Mouse (Mus musculus) forebrain, embryonic 12.5 days (tissue): ENCODE data around the gene Adamtsl1. TPM values are rescaled to one million over a fixed set of nuclear protein-coding genes. Genes with fewer than 3 reads are reported as not detected.

ENCODE experiments used
- ATAC-seq: fragments of 200-750 bp; cut with Nextera tagmentation; 2 replicates; pipeline ENCODE4 v1.8.0; 2017; ENCODE audit warnings: moderate TSS enrichment; ENCODE audit not compliant: low FRiP score
- H3K27ac ChIP-seq: fragments of 300-500 bp; sonication (generic); 2 replicates; pipeline ENCODE4 v1.5.1; 2016; ENCODE audit warnings: mild to moderate bottlenecking
- H3K27me3 ChIP-seq: fragments of 300-500 bp; sonication (generic); 2 replicates; pipeline ENCODE4 v1.6.1; 2016; ENCODE audit warnings: mild to moderate bottlenecking
- H3K36me3 ChIP-seq: fragments of 300-500 bp; sonication (generic); replicated peaks from 2 replicates; pipeline ENCODE4 v1.6.1; 2016; ENCODE audit warnings: mild to moderate bottlenecking
- H3K4me1 ChIP-seq: fragments of 300-500 bp; sonication (generic); 2 replicates; pipeline ENCODE4 v1.6.1; 2016
- H3K4me2 ChIP-seq: fragments of 300-500 bp; sonication (generic); 2 replicates; pipeline ENCODE4 v1.6.1; 2016; ENCODE audit warnings: mild to moderate bottlenecking, moderate library complexity
- H3K4me3 ChIP-seq: fragments of 300-500 bp; sonication (generic); replicated peaks from 2 replicates; pipeline ENCODE4 v1.5.1; 2016; ENCODE audit warnings: mild to moderate bottlenecking
- H3K9ac ChIP-seq: fragments of 300-500 bp; sonication (generic); 2 replicates; pipeline ENCODE4 v1.6.1; 2016; ENCODE audit warnings: mild to moderate bottlenecking
- H3K9me3 ChIP-seq: fragments of 300-500 bp; sonication (generic); 2 replicates; pipeline ENCODE4 v1.6.1; 2016
- whole genome bisulfite sequencing: fragments of 180-500 bp; shearing (Covaris S2); methylation state at CpG from one replicate; pipeline ENCODE4 v1.1.7; 2016; 5-methylcytosine and 5-hydroxymethylcytosine counted together
- polyA plus RNA-seq: library from polyadenylated mRNA; unstranded; fragments of >200 nt; fragmentation: Nextera tagmentation; extraction: Ambion mirVana; gene quantifications from 2 replicates; pipeline ENCODE4 v1.2.1, GENCODE M21; 2016

Gene Adamtsl1
- polyA plus RNA-seq, 1 experiment from 2014 or later: 11.6 TPM

DNA sequence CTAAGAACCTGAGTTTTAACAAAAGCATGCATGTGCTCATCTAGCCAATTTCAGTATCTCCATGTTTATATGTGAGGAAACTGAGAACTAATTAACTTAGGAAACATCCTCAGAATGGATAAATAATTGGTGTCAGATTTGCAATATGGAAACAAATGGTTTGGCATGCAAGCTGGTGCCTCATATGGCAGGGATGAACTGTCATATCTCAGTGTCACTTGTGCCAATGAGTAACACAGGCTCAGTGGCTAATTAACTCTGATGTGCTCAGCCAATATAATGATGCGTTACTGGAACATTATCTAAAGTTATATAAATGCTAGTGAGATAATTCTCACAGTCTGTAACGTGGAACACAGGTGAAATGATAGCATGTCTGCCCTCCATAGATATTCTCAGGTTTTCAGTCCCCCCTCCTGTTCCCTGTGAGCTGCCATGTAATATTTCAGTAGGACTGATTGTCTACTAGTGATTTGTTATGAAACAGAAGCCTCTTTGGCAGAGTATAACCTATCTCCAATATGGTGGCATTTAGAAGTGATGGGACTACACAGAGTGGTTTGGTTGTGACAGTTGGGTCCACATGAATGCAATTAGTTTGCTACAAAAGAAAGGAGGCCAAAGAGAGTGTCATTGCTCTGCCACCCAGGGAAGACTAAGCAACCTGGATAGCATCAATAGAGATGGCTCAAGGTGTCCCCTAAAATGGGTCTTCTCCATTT, 376.1 kb downstream of the Adamtsl1 start:
- 76% methylated on average over 2 of the region's 2 CpGs for WGBS
- Histone ChIP-seq H3K9ac (no peak overlapping the region), H3K9me3 (no peaks in the 10 kb centered on the region), H3K4me2 (no peak overlapping the region), H3K36me3 (no peaks in the 10 kb centered on the region), H3K4me3 (no peak overlapping the region), H3K27ac (no peak overlapping the region), H3K27me3 (no peaks in the 10 kb centered on the region), H3K4me1 (no peaks in the 10 kb centered on the region)
- ATAC-seq: no peak

DNA sequence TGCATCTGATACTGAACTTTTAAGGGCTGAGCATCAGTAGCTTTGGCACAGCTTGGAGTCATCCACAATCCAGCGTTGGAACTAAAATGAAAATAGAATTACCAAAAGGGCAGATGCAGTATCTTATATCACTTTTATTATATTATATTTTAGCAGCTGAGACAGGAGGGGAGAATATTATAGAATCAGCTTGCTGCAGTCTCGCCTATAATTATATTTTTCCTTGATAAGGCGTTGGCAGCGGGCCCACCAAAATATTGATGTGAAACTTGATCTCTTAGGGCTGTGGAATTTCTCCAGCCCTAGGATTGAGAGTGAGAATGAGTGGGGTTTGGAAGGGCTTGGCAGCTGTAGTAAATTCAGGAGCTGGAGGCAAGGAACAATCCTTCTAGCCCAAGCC, 387.3 kb downstream of the Adamtsl1 start:
- H3K9ac ChIP-seq: no peak overlapping the region
- no peaks in the 10 kb centered on the region for H3K4me1 ChIP-seq
- no peak overlapping the region for H3K27ac ChIP-seq
- no peak overlapping the region for H3K4me2 ChIP-seq
- H3K4me3 ChIP-seq: no peak overlapping the region
- 85% methylated on average over 4 of the region's 4 CpGs for WGBS
- no peaks in the 10 kb centered on the region for H3K27me3 ChIP-seq
- H3K36me3 ChIP-seq: no peaks in the 10 kb centered on the region
- ATAC-seq: no peak
- H3K9me3 ChIP-seq: no peaks in the 10 kb centered on the region

DNA sequence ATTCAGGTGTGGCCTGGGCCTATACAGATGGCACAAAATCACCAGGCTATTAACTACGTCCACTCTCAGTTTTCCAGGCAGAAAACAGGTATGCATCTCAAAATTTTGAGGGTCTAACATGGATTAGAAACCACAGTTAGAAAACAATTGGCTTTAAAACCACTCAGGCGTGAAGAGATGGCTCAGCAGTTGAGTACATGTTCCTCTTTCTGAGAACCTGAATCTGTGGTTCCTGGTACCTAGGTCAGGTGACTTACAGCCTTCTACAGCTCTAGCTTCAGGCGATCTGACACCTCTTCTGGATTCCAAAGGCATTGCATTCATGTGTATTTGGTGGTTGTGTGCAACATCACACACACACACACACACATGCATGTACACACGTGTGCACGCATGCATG, 390.2 kb downstream of the Adamtsl1 start:
- 85% methylated on average over 5 of the region's 5 CpGs for WGBS
- Histone ChIP-seq H3K9me3 (no peaks in the 10 kb centered on the region), H3K4me3 (no peak overlapping the region), H3K27me3 (no peaks in the 10 kb centered on the region), H3K4me2 (no peak overlapping the region), H3K4me1 (no peaks in the 10 kb centered on the region), H3K27ac (no peak overlapping the region), H3K9ac (no peak overlapping the region), H3K36me3 (no peaks in the 10 kb centered on the region)
- ATAC-seq: no peak

DNA sequence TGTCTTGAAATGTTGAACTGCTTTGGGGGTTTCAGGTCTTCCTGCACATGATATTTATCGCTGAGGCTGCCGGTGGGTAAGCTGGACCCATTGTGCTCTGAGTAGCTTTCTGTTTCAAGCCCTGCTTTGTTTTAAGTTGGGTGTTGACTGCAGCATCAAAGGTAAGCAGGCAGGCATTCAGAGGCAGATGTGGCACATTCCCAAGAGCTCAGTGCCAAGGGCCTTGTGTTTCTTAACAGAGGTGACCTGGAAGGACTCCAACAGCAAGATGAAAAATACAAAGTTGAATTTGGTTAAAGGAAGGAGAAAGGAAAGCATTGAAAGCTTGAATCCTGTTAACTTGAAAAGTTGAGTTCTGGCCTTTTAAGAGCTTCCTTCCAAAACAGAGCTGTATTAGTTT, 402.1 kb downstream of the Adamtsl1 start:
- no peaks in the 10 kb centered on the region; the same call in 1 of the 2 replicates for H3K4me1 ChIP-seq
- H3K4me3 ChIP-seq: no peak overlapping the region
- no peak overlapping the region for H3K27ac ChIP-seq
- no peaks in the 10 kb centered on the region for H3K9me3 ChIP-seq
- H3K27me3 ChIP-seq: no peaks in the 10 kb centered on the region
- H3K9ac ChIP-seq: no peak overlapping the region
- H3K36me3 ChIP-seq: no peaks in the 10 kb centered on the region
- 36% methylated on average over 2 of the region's 2 CpGs for WGBS
- no peak for ATAC-seq
- H3K4me2 ChIP-seq: no peak overlapping the region

DNA sequence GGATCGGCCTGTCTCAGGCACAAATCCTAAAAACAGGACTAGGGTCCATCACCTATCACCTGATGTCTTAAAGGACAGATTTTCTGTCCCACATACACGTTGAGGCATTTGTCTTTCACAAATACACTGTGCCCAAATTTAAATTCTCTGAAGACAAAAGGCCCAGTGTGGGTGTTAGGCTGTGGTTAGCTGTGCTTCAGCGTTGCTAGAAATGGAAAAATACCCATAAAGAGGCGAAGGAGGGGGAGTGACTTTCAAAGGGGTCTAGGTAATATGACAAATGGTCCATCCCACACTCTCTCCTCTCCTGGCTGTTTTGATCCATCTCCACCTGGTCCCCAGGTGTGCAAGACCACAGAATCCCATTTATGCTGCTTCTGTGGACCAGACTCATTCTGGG, 404.4 kb downstream of the Adamtsl1 start:
- H3K9me3 ChIP-seq: no peaks in the 10 kb centered on the region
- WGBS: 83% methylated on average over 4 of the region's 4 CpGs
- H3K4me2 ChIP-seq: no peak overlapping the region
- no peaks in the 10 kb centered on the region; the same call in 1 of the 2 replicates for H3K4me1 ChIP-seq
- H3K4me3 ChIP-seq: no peak overlapping the region
- no peaks in the 10 kb centered on the region for H3K27me3 ChIP-seq
- ATAC-seq: no peak
- H3K9ac ChIP-seq: no peak overlapping the region
- no peaks in the 10 kb centered on the region for H3K36me3 ChIP-seq
- no peak overlapping the region for H3K27ac ChIP-seq

DNA sequence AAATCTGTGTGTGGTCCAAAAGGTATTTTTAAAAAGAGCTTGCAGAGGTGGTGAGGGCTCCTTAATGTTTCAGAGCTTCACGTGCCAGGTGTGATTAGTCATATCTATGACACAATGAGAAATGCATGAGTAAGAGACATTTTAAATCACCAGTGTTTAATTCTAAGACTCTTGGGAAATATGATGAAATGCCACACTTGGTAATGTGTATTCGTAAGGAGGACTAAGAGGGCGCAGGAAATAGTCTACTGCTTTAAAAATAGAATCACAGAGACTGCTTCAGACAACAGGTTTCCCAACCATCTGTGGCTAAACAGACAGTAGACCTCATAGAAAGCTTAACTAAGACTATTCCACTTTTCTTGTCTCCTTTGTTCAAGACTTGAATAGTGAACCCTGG, 406.5 kb downstream of the Adamtsl1 start:
- no peak overlapping the region for H3K4me2 ChIP-seq
- no peaks in the 10 kb centered on the region; the same call in 1 of the 2 replicates for H3K4me1 ChIP-seq
- no peak for ATAC-seq

DNA sequence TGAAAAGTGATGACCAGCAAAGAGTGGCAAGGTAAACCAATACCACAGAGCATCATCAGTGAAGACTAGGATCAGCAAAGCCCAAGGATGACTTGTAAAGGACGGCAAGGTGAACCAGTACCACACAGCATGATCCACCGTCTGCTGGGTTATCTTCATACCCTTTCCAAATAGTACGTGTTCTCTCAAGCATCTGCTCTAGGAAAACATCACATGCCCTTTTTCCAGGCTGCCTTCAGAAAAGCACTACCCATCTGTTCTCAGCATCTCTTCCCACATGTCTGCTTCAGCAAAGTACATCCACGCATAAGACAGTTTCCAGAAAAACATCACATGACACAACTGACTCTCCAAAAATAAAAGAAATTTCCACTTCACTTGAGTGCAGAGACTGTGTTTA, 408.8 kb downstream of the Adamtsl1 start:
- H3K27me3 ChIP-seq: no peaks in the 10 kb centered on the region
- no peaks in the 10 kb centered on the region for H3K4me1 ChIP-seq
- WGBS: 86% methylated on average over 4 of the region's 4 CpGs
- no peak overlapping the region for H3K27ac ChIP-seq
- H3K4me2 ChIP-seq: no peak overlapping the region
- no peak overlapping the region for H3K4me3 ChIP-seq
- ATAC-seq: no peak
- no peaks in the 10 kb centered on the region for H3K9me3 ChIP-seq
- no peak overlapping the region for H3K9ac ChIP-seq
- H3K36me3 ChIP-seq: no peaks in the 10 kb centered on the region

More for the DNA sequence above, 406.5 kb downstream of the Adamtsl1 start:
- Histone ChIP-seq H3K9ac (no peak overlapping the region), H3K27ac (no peak overlapping the region), H3K9me3 (no peaks in the 10 kb centered on the region), H3K4me3 (no peak overlapping the region), H3K27me3 (no peaks in the 10 kb centered on the region), H3K36me3 (no peaks in the 10 kb centered on the region)
- 79% methylated on average over 3 of the region's 3 CpGs for WGBS

DNA sequence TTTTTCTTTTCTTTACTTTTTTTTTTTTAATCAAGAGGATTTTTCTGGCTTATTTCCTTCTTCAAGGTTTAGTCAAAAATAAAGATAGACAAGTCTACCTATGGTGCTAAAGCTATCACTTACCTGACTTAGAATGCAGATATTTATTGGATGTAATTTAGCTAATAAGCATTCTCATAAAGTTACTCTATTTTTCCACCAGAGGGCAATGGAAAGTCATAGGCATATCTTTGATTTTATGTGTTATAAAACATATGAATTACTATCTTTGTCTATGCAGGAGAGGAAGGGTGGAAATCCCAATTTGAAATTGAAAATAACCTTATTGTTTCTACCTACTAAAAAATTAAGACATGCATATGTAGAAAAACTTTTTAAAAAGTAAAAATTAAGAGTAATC, 418.2 kb downstream of the Adamtsl1 start:
- H3K4me3 ChIP-seq: no peak overlapping the region
- H3K4me2 ChIP-seq: no peak overlapping the region
- no peaks in the 10 kb centered on the region for H3K27me3 ChIP-seq
- no peaks in the 10 kb centered on the region for H3K9me3 ChIP-seq
- no peaks in the 10 kb centered on the region for H3K36me3 ChIP-seq
- no peaks in the 10 kb centered on the region for H3K4me1 ChIP-seq
- no peak overlapping the region for H3K27ac ChIP-seq
- H3K9ac ChIP-seq: no peak overlapping the region
- no peak for ATAC-seq

DNA sequence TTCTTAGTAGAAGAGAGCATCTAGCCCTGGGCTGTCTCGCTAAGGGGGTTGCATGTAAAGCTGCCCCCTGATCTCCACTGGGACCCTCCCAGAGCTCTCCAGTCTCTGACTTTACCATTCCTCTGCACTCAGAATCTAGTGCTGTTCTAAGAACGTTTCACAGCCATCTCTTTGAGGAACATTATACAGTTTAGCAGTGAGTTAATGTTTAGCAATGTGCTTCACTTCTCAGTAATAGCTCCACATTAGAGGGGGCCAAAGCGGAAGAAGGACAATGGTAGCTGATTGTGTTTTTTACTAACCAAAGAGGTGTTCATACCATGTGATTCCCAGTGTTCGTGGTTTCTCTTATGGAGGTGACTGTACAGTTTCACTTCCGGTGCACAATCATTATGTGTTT, 425.5 kb downstream of the Adamtsl1 start:
- Histone ChIP-seq H3K9me3 (no peaks in the 10 kb centered on the region), H3K27me3 (no peaks in the 10 kb centered on the region), H3K27ac (no peak overlapping the region), H3K4me3 (no peak overlapping the region), H3K9ac (no peak overlapping the region), H3K4me1 (no peaks in the 10 kb centered on the region), H3K36me3 (no peaks in the 10 kb centered on the region), H3K4me2 (no peak overlapping the region)
- 93% methylated on average over 5 of the region's 5 CpGs for WGBS
- no peak for ATAC-seq

DNA sequence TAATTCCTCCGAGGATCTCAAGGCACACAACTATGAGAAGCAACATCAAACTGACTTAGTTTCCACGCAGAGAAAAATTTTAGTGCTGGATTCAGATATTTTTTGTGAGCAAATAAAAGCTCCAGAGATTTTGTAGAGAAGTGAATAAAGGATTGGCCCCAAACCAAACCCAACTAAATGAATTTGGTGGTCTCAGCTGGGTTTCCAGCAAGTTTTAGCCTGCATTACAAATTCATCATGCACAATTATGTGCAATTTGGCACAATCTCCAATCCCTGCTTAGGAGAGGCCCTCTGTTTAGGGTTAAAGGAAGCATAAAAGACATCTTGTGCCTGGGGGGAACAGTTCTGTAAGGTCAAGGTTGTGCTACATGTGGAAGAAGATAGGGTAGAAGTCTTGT, 427.9 kb downstream of the Adamtsl1 start:
- Histone ChIP-seq H3K27me3 (no peaks in the 10 kb centered on the region), H3K9me3 (no peaks in the 10 kb centered on the region), H3K4me2 (no peak overlapping the region), H3K4me1 (no peaks in the 10 kb centered on the region), H3K9ac (no peak overlapping the region), H3K4me3 (no peak overlapping the region), H3K36me3 (no peaks in the 10 kb centered on the region), H3K27ac (no peak overlapping the region)
- 92% methylated on average over 2 of the region's 2 CpGs for WGBS
- no peak for ATAC-seq

DNA sequence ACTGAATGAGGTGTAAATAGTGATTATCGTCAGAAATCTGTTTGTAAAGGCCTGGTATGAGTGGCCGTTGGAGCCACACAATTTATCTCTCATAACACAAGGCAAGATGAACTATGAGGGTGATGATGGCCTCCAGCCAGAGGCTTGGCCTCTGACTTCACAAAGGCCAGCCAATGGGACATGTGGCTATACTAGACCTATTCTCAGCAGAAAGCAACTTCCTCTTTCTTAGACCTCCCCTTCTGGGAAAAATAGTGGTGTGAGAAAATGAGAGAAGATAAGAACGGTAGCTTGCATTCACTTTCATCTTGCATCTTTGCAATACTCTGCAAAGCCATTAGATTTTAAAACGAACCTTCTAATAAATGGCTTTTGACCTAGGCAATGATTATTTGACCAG, 439.6 kb downstream of the Adamtsl1 start:
- Histone ChIP-seq H3K4me3 (no peak overlapping the region), H3K4me1 (no peaks in the 10 kb centered on the region), H3K9me3 (no peaks in the 10 kb centered on the region), H3K27ac (no peak overlapping the region), H3K36me3 (no peaks in the 10 kb centered on the region), H3K4me2 (no peak overlapping the region), H3K9ac (no peak overlapping the region), H3K27me3 (no peaks in the 10 kb centered on the region)
- 89% methylated on average over 4 of the region's 4 CpGs for WGBS
- ATAC-seq: no peak

DNA sequence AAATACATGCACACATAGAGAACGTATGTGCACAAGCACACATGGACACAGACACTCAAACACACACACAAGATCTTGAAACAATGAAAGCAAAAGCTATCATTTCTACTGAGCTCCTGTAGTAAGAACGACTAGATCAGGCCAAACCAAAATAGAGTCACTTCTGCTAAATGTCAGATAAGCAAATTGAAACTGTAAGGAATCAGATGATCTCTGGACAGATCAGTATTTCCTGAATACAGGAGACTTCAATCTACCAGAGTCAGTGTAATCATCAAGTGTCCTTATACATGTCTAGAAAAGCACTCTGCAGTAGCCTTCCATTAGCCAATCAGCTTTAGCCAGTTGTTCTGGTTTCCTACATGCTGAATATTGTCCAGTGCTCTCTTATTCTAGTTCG, 441.4 kb downstream of the Adamtsl1 start:
- no peaks in the 10 kb centered on the region for H3K4me1 ChIP-seq
- H3K36me3 ChIP-seq: no peaks in the 10 kb centered on the region
- H3K4me3 ChIP-seq: no peak overlapping the region
- 84% methylated on average over 3 of the region's 3 CpGs for WGBS
- no peaks in the 10 kb centered on the region for H3K27me3 ChIP-seq
- H3K27ac ChIP-seq: no peak overlapping the region
- H3K9ac ChIP-seq: no peak overlapping the region
- no peak for ATAC-seq
- no peaks in the 10 kb centered on the region for H3K9me3 ChIP-seq
- H3K4me2 ChIP-seq: no peak overlapping the region

DNA sequence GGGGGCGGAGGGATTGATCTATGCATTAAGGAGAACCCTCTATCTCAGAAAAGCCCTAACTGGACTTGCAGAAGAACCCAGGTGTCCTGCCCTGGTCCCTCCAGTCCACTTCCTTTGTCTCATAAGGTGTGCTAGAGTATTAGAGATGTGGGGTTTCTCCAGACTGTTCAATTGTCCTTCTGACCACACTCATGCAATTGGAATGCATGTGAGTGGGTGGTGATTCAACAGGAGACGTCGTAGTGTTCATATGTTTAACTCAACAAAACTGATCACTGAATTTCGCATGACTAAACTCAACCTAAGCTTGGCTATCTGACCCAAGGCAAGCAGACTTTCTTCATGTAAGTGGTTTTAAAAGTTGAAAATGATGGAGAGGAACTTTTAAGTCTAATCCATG, 443.3 kb downstream of the Adamtsl1 start:
- Histone ChIP-seq H3K36me3 (no peaks in the 10 kb centered on the region), H3K9ac (no peak overlapping the region), H3K27ac (no peak overlapping the region), H3K4me1 (no peaks in the 10 kb centered on the region), H3K4me3 (no peak overlapping the region), H3K9me3 (no peaks in the 10 kb centered on the region), H3K27me3 (no peaks in the 10 kb centered on the region), H3K4me2 (no peak overlapping the region)
- no peak for ATAC-seq
- 89% methylated on average over 4 of the region's 4 CpGs for WGBS
